Mouse (Mus musculus) B cell, adult 2 months (primary cell): ENCODE measurements around the gene Capn5.

Experiments used
- DNase-seq, 2 experiments: peaks; one replicate each; pipeline ENCODE4 v3.0.0; 2022

Gene Capn5

GRCm38 (mm10) chr7:98108636-98109430, 69.2 kb downstream of the Capn5 start:
- peak; percentile 40 to 50 for DNase-seq

GRCm38 (mm10) chr7:98106272-98106671, 71.8 kb downstream of the Capn5 start:
- no peak for DNase-seq

GRCm38 (mm10) chr7:98104481-98105435, 73.3 kb downstream of the Capn5 start:
- DNase-seq = no peak

GRCm38 (mm10) chr7:98103942-98104292, 74.2 kb downstream of the Capn5 start:
- DNase-seq = no peak

- DNase-seq = peak; percentile 73 to 77
These were observed 74.8 kb downstream of the Capn5 start for GRCm38 (mm10) chr7:98103002-98103941.

- DNase-seq = no peak
These were observed 75.6 kb downstream of the Capn5 start for GRCm38 (mm10) chr7:98102488-98102887.

GRCm38 (mm10) chr7:98097557-98097956, 80.5 kb downstream of the Capn5 start:
- no peak for DNase-seq

- no peak for DNase-seq
These were observed 82.2 kb downstream of the Capn5 start for GRCm38 (mm10) chr7:98095852-98096251.

GRCm38 (mm10) chr7:98086346-98086745, 91.7 kb downstream of the Capn5 start:
- DNase-seq = no peak

- DNase-seq = peak; percentile 21 to 31
These were observed 92.8 kb downstream of the Capn5 start for GRCm38 (mm10) chr7:98085314-98085713.

GRCm38 (mm10) chr7:98084541-98085293, 93.4 kb downstream of the Capn5 start:
- peak; percentile 28 to 41 for DNase-seq

- no peak for DNase-seq
These were observed 95.7 kb downstream of the Capn5 start for GRCm38 (mm10) chr7:98082376-98082775.

GRCm38 (mm10) chr7:98077453-98077852, 100.6 kb downstream of the Capn5 start:
- no peak for DNase-seq

GRCm38 (mm10) chr7:98071620-98072019, 106.5 kb downstream of the Capn5 start:
- peak; percentile 89 to 90 for DNase-seq
